Mouse (Mus musculus) CD4-positive, CD25-positive, alpha-beta regulatory T cell, adult 9 weeks (primary cell): ENCODE results near the gene Ash1l. TPM values are rescaled to one million over a fixed set of nuclear protein-coding genes. Genes with fewer than 3 reads are reported as not detected.

Experiments
- polyA plus RNA-seq: library from polyadenylated mRNA; unstranded; fragments of 100-300 nt; shearing (Covaris generic); gene quantifications from one replicate; pipeline ENCODE4 v1.2.1, GENCODE M21; 2017

Gene Ash1l
- polyA plus RNA-seq = 35.1 TPM

DNA sequence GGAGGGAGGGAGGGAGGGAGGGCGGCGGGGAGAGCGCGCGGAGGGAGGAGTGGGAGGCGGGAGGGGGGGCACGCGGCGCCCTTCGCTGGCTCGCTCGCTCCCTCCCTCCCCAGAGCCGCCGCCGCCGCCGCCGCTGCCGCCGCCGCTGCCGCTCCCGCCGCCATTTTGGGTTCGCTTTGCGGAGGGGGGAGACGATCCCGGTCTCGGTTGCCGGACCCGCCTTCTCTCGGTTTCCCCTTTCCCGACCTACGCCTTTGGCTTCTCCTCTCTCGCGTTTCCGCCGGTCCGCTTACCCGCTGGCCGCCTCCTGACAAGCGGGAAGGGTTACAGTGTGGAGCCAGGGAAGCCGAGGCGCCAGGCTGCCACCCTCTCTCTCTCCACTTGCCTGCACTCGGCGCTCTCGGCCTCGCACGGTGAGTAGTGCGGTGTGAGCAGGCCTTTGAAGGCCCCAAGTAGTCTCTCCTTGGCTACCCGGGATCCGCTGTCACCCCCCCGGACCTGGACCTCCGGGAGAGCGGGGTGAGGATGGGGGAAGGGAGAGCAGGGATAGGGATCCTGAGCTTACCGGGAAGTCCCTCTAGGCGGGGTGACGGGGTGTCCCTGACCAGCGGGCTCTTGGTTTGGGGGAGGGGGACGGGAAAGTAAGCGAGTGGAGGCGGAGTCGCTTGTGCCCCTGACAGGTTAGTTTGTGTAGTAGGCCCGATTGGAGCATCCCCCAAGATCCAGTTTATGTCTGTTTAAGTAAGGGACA is at the start of gene Ash1l, which contains the start of gene Dap3:
TSS of gene Ash1l (plus strand) at position 47 of the 751 bp plus-strand sequence.
TSS of gene Dap3 (minus strand) at position 606 of the 751 bp plus-strand sequence.

DNA sequence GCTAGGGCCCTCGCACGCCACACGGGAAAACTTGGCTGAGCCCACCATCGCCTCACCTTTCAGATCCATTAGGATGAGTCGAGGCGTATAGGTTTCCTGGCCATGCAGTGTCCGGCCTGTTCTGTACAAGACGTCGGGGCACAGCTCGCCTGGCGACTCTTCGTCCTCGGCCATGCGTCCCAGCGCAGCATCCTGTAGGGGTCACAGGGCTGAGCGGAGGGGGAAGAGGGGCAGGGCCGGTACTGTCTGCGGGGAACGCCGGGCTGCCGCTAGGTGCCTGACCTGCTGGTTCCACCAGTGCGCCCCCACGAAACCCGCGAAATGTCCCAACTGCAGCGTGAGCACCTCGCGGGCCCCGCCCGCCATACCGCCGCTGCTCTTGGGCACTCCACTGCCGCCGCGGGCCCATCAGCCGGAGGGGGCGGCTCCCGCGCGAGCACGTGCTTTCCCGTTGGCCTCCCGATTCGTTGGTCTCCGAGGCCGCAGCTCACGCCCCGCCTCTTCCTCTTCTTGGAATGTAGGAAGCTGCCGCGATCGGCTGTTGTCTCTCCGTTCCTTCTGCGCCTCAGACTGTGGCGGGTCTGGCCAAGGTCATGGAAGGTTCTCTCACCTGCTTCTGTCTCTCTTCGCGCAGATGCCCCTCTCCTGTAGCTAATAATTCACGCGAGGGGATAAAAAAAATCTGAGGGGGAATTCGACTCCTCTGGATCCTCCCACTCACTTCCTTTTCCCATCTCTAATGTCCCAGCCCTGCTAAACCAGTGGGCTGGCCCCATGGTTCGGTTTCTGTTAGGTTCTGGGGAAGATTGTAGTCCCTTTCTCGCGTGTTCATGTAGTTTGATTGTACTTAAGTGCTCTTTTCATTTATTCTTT is 36.7 kb upstream of the Ash1l start, which contains the start of gene Msto1:
TSS of gene Msto1 (minus strand) at position 489 of the 873 bp plus-strand sequence.

DNA sequence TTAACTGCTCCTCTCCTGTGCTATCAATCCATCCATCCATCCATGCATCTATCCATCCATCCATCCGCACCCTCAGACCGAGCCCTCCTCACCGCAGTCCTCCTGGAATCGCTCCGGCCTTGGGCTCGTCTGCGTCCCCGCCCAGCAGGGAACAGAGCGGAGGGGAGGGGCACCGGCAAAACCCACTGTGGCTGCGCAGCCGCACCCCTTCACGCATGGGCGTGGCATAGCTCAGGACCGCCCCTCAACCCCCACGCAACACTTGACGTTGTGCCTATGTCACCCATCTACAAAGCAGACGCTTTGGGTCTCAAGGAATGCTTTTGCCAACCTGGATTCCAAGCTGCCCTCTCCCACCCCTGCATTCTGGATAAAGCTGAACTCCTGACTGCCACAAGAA is 142.8 kb downstream of the Ash1l start, which contains the start of gene Rusc1:
TSS of gene Rusc1 (minus strand) at position 137 of the 400 bp plus-strand sequence.

DNA sequence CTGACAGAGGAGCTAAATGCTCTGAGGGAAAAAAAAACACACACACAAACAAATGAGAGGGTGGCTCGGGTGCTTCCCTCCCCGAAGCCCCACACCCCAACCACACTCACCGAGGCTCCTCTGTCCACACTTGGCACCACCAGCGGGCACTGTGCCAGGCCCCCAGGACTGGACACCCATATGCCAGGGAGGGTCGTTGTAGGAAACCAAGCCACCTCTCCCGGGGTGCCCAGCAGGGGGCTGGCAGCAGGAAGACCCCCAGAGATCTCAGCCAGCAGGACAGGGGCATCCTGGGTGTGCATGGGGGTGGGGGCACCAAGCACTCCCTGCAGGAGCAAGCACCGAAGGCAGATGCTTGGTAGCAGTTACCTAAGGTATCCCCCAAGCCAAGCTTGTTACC is 150.4 kb downstream of the Ash1l start, which contains the start of gene Gm43738:
TSS of gene Gm43738 (minus strand) at position 289 of the 400 bp plus-strand sequence.

DNA sequence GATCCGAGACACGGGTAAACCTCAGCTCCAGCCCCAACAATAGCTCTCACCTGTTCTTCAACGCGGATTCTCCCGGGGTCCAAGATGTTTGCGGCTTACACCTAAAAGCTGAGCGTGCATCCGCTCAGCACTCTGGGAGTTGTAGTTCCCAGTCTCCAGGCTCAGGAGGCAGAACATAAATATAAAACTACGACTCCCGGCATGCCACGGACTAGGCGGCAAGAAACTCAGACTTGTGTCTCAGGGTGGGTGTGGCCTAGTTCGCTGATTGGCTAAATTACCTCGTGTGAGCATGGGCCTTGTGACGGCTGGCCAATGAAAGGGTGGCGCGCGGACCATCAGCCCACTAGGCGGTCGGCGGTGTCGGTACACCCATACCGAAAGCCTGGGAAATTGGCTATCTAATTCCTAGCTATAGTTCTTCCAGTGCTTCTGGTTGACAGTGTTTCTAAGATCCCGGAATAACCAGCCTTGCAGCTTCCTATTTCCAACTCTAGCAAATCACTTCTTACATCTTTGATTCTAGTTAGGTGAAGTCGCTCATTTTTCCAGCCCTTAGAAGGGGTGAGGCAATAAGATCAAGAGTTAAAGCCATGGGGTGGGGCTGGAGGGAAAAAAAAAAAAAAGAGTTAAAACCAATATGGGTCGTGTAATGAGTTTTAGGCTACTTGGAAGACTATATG is 151.5 kb downstream of the Ash1l start, which contains the start of gene Fdps:
TSS of gene Fdps (minus strand) at position 148 of the 683 bp plus-strand sequence.

Other genes starting within 250 kb of the Ash1l start
- 63.2 TPM for gene Rit1, start 233.8 kb upstream of the Ash1l start, polyA plus RNA-seq
- 76.8 TPM for gene Syt11, start 175.5 kb upstream of the Ash1l start, polyA plus RNA-seq
- 39.9 TPM for gene Gon4l, start 115.4 kb upstream of the Ash1l start, polyA plus RNA-seq
- gene Msto1, start 36.6 kb upstream of the Ash1l start, polyA plus RNA-seq = 35.0 TPM
- gene Dap3, start 559 bp downstream of the Ash1l start, polyA plus RNA-seq = 174 TPM
- gene Rusc1, start 142.7 kb downstream of the Ash1l start, polyA plus RNA-seq = 55.7 TPM
- not detected for gene Gm43738, start 150.5 kb downstream of the Ash1l start, polyA plus RNA-seq
- gene Fdps, start 151.3 kb downstream of the Ash1l start, polyA plus RNA-seq = 114 TPM
- not detected for gene Pklr, start 185.5 kb downstream of the Ash1l start, polyA plus RNA-seq
- gene Hcn3, start 209.6 kb downstream of the Ash1l start, polyA plus RNA-seq = 1.4 TPM
- 24.5 TPM for gene Clk2, start 214.2 kb downstream of the Ash1l start, polyA plus RNA-seq
- 319 TPM for gene Scamp3, start 226.9 kb downstream of the Ash1l start, polyA plus RNA-seq
- 240 TPM for gene Fam189b, start 232.5 kb downstream of the Ash1l start, polyA plus RNA-seq